Mouse (Mus musculus): Measurements from ENCODE around the gene Tbx19. TPM values are rescaled to one million over a fixed set of nuclear protein-coding genes. Genes with fewer than 3 reads are reported as not detected.
A peak's percentile ranks its signal among the peaks of the same experiment; 100 is the strongest.

The Tbx19 gene
- total and polyA plus RNA-seq, 2 experiments from 2014 or later: not detected

DNA sequence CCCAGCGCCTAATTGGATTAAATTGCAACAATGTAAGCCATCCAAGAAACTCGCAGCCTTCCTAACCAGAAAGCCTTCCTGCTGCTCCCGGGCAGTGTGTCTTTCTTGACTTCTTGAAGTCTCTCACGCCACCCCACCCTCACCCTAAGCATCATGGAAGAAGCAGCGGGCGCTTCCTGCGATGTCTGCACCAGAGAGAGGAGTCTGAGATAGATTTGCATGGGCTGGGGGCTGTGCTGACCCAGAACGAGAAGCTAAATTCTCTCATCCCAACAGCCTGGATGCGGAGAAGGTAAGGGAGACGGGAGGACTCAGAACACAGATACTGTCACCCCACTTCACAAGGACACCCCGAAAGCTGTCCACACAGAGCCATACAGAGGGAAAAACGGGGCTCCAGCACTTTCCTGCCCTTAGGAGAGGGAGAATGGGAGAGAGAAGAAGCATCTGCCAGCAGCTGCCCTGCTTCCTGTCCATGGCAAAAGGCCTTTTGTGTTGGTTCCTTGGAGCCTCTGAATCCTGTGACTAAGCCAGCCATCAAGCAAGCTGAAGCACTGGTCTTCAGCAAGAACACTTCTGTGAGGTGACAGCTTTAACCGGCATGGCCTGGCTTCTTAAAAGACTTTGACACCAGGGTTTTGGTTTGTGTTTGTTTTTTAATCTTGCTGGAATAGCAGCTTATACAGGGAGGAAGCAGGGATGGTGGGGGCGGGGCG lies 41.4 kb downstream of the Tbx19 start:
- no peak overlapping the region for H3K4me2 ChIP-seq (ENCODE audit: low read depth)
- H3K4me1 ChIP-seq (ENCODE audit: insufficient read depth): peaks cover 3% of the 10 kb centered on the region; the same call in 1 of the 2 replicates
- no peaks in the 10 kb centered on the region for H3K27me3 ChIP-seq (ENCODE audit: insufficient read depth, low read length)
- no peak for TF ChIP-seq CTCF (IDR thresholded peaks at IDR 0.05; ENCODE audit: low read depth)
- ATAC-seq: no peak
- no peaks in the 10 kb centered on the region for H3K36me3 ChIP-seq (ENCODE audit: insufficient read depth)
- no peak overlapping the region for H3K4me3 ChIP-seq (ENCODE audit: low read depth, low read length)
- DNase-seq: peak; percentile 18
- 54% methylated on average over 15 of the region's 15 CpGs for WGBS
- no peak overlapping the region for H3K27ac ChIP-seq (ENCODE audit: low read depth, low read length)
- H3K9me3 ChIP-seq (ENCODE audit: low read length): no peaks in the 10 kb centered on the region
- H3K9ac ChIP-seq: no peak overlapping the region

- no peaks in the 10 kb centered on the region for H3K36me3 ChIP-seq (ENCODE audit: insufficient read depth)
- ATAC-seq: peak; percentile 36; the same call in 1 of the 2 replicates
- no peaks in the 10 kb centered on the region for H3K4me1 ChIP-seq (ENCODE audit: insufficient read depth)
- H3K4me2 ChIP-seq (ENCODE audit: low read depth): no peak overlapping the region
- TF ChIP-seq CTCF (IDR thresholded peaks at IDR 0.05; ENCODE audit: low read depth): peak; percentile 48
- H3K9me3 ChIP-seq (ENCODE audit: low read length): no peaks in the 10 kb centered on the region
- peak; percentile 52 for DNase-seq
- H3K4me3 ChIP-seq (ENCODE audit: low read depth, low read length): no peak overlapping the region
- no peak overlapping the region for H3K27ac ChIP-seq (ENCODE audit: low read depth, low read length)
- H3K9ac ChIP-seq: no peak overlapping the region
- H3K27me3 ChIP-seq (ENCODE audit: insufficient read depth, low read length): no peaks in the 10 kb centered on the region
- WGBS: 49% methylated on average over 17 of the region's 17 CpGs
Measured at GRCm38 (mm10) chr1:165114460-165115175, 46.0 kb downstream of the Tbx19 start.

GRCm38 (mm10) chr1:165113700-165114099 lies 46.9 kb downstream of the Tbx19 start:
- Histone ChIP-seq H3K9ac (no peak overlapping the region), H3K27ac (ENCODE audit: low read depth, low read length) (peak overlapping the region; percentile 22; the same call in 1 of the 2 replicates), H3K4me3 (ENCODE audit: low read depth, low read length) (no peak overlapping the region), H3K9me3 (ENCODE audit: low read length) (no peaks in the 10 kb centered on the region), H3K4me2 (ENCODE audit: low read depth) (no peak overlapping the region), H3K27me3 (ENCODE audit: insufficient read depth, low read length) (no peaks in the 10 kb centered on the region), H3K4me1 (ENCODE audit: insufficient read depth) (no peaks in the 10 kb centered on the region), H3K36me3 (ENCODE audit: insufficient read depth) (no peaks in the 10 kb centered on the region)
- no peak for TF ChIP-seq CTCF (IDR thresholded peaks at IDR 0.05; ENCODE audit: low read depth)
- ATAC-seq (peak; percentile 39; the same call in 1 of the 2 replicates), DNase-seq (peak; percentile 25)
- WGBS: 20% methylated on average over 11 of the region's 11 CpGs

DNA sequence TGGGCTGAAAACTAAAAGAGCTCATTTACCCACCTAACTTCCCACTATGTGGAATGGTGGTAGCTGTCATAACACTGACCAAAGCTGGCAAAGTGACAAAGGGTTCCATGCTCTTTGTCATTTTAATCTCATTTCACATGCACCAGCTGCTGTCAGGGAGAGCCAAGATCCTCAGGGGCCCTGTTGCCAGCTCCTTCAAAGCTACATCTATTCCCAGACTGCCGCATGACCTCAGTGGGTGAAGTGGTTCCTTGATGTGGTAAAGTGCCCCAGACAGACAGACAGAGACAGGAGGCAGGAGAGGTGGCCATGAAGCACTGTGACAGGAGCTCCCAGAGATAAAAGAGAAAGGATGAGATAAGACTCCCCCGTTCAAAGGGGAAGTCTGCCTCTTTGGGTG lies 49.9 kb downstream of the Tbx19 start:
- H3K27ac ChIP-seq (ENCODE audit: low read depth, low read length): no peak overlapping the region
- no peaks in the 10 kb centered on the region for H3K4me1 ChIP-seq (ENCODE audit: insufficient read depth)
- no peak overlapping the region for H3K4me2 ChIP-seq (ENCODE audit: low read depth)
- no peak overlapping the region for H3K4me3 ChIP-seq (ENCODE audit: low read depth, low read length)
- ATAC-seq: no peak
- TF ChIP-seq CTCF (IDR thresholded peaks at IDR 0.05; ENCODE audit: low read depth): no peak
- no peak overlapping the region for H3K9ac ChIP-seq
- DNase-seq: no peak
- no peaks in the 10 kb centered on the region for H3K9me3 ChIP-seq (ENCODE audit: low read length)
- H3K36me3 ChIP-seq (ENCODE audit: insufficient read depth): no peaks in the 10 kb centered on the region
- WGBS: 40% methylated on average over 2 of the region's 2 CpGs
- no peaks in the 10 kb centered on the region for H3K27me3 ChIP-seq (ENCODE audit: insufficient read depth, low read length)

- peak; percentile 34 for DNase-seq
- no peaks in the 10 kb centered on the region for H3K4me1 ChIP-seq (ENCODE audit: insufficient read depth)
- WGBS: 64% methylated on average over 5 of the region's 5 CpGs
Measured at GRCm38 (mm10) chr1:165109135-165109534, 51.4 kb downstream of the Tbx19 start.

GRCm38 (mm10) chr1:165108477-165108876 lies 52.1 kb downstream of the Tbx19 start:
- Histone ChIP-seq H3K9me3 (ENCODE audit: low read length) (no peaks in the 10 kb centered on the region), H3K4me1 (ENCODE audit: insufficient read depth) (no peaks in the 10 kb centered on the region), H3K36me3 (ENCODE audit: insufficient read depth) (no peaks in the 10 kb centered on the region), H3K27ac (ENCODE audit: low read depth, low read length) (no peak overlapping the region), H3K27me3 (ENCODE audit: insufficient read depth, low read length) (no peaks in the 10 kb centered on the region), H3K4me3 (ENCODE audit: low read depth, low read length) (no peak overlapping the region), H3K9ac (no peak overlapping the region), H3K4me2 (ENCODE audit: low read depth) (no peak overlapping the region)
- no peak for TF ChIP-seq CTCF (IDR thresholded peaks at IDR 0.05; ENCODE audit: low read depth)
- ATAC-seq (peak; percentile 57), DNase-seq (no peak)
- 35% methylated on average over 5 of the region's 5 CpGs for WGBS

More at GRCm38 (mm10) chr1:165109135-165109534, 51.4 kb downstream of the Tbx19 start:
- no peak overlapping the region for H3K9ac ChIP-seq
- no peaks in the 10 kb centered on the region for H3K9me3 ChIP-seq (ENCODE audit: low read length)
- no peak for TF ChIP-seq CTCF (IDR thresholded peaks at IDR 0.05; ENCODE audit: low read depth)
- no peak overlapping the region for H3K4me3 ChIP-seq (ENCODE audit: low read depth, low read length)
- H3K27me3 ChIP-seq (ENCODE audit: insufficient read depth, low read length): no peaks in the 10 kb centered on the region
- H3K4me2 ChIP-seq (ENCODE audit: low read depth): no peak overlapping the region
- no peak overlapping the region for H3K27ac ChIP-seq (ENCODE audit: low read depth, low read length)
- peak; percentile 70 for ATAC-seq
- H3K36me3 ChIP-seq (ENCODE audit: insufficient read depth): no peaks in the 10 kb centered on the region

GRCm38 (mm10) chr1:165106011-165106385 lies 54.6 kb downstream of the Tbx19 start:
- H3K27ac ChIP-seq (ENCODE audit: low read depth, low read length): no peak overlapping the region
- WGBS: 43% methylated on average over 2 of the region's 2 CpGs

More at GRCm38 (mm10) chr1:165106011-165106385, 54.6 kb downstream of the Tbx19 start:
- no peak overlapping the region for H3K4me3 ChIP-seq (ENCODE audit: low read depth, low read length)
- no peak overlapping the region for H3K9ac ChIP-seq
- no peaks in the 10 kb centered on the region for H3K36me3 ChIP-seq (ENCODE audit: insufficient read depth)
- H3K27me3 ChIP-seq (ENCODE audit: insufficient read depth, low read length): no peaks in the 10 kb centered on the region
- ATAC-seq: no peak
- no peaks in the 10 kb centered on the region for H3K4me1 ChIP-seq (ENCODE audit: insufficient read depth)
- H3K4me2 ChIP-seq (ENCODE audit: low read depth): no peak overlapping the region
- no peak for DNase-seq
- no peak for TF ChIP-seq CTCF (IDR thresholded peaks at IDR 0.05; ENCODE audit: low read depth)
- H3K9me3 ChIP-seq (ENCODE audit: low read length): no peaks in the 10 kb centered on the region
